Mouse (Mus musculus) erythroblast, embryonic 14.5 days (primary cell): ENCODE measurements around the gene Pcdh7.

ENCODE experiments used
- GATA1 ChIP-seq: IDR thresholded peaks from 2 replicates; pipeline ENCODE4 v1.6.1; 2012; ENCODE audit warnings: low read length, inconsistent platforms, mixed read lengths
- TAL1 ChIP-seq: IDR thresholded peaks from 3 replicates; pipeline ENCODE4 v1.6.1; 2012; ENCODE audit warnings: low read length, inconsistent platforms, mixed read lengths

DNA sequence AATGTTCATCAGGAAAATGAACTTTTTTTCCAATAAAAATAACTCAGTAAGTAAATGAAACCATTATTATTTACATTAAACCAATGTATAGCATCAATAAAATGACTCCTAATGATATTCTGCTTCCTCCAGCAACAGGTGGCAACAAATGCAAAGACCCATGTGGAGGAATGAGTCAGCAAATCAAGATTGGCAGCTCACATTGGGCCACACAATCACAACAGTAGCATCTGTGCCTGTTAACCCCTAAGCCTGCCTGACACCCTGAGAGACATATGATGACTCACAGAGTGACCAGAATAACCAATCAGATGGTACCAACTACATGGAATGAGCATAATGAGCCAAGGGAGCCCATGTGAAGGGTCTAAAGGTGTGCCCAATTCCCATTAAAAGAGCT, 454.5 kb downstream of the Pcdh7 start:
- TF ChIP-seq GATA1 (no peak), TAL1 (no peak)
